Mouse (Mus musculus): ENCODE measurements around the gene Nr3c2.

Nr3c2 gene

DNA sequence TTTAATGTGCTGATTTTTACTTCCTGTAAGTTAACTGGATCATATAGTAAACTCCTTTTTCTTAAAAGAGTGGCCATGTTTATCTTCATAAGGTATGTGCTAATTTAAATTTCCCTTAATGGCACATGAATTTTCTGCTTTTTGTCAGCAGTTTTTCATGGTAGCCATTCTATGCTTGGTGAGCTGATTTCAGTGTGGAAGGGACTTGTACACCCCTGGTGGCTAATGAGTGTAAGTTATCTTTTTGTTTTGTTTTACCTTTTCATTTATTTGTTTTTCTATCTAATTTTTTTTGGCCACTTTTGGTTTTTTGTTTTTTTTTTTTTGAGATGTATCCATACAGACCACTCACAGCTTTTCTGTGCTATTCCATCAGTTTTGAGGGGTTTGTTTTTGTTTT lies 340.2 kb downstream of the Nr3c2 start:
- DNase-seq (ENCODE audit: low read depth in 1 of 2, low spot score in 2 of 2), result no peak

GRCm38 (mm10) chr8:77241381-77241780 lies 342.1 kb downstream of the Nr3c2 start:
- no peak for DNase-seq (ENCODE audit: low read depth in 1 of 2, low spot score in 2 of 2)

GRCm38 (mm10) chr8:77250094-77250493 lies 350.9 kb downstream of the Nr3c2 start:
- no peak for DNase-seq (ENCODE audit: low read depth in 1 of 2, low spot score in 2 of 2)

GRCm38 (mm10) chr8:77251134-77251533 lies 351.9 kb downstream of the Nr3c2 start:
- no peak for DNase-seq (ENCODE audit: low read depth in 1 of 2, low spot score in 2 of 2)

DNA sequence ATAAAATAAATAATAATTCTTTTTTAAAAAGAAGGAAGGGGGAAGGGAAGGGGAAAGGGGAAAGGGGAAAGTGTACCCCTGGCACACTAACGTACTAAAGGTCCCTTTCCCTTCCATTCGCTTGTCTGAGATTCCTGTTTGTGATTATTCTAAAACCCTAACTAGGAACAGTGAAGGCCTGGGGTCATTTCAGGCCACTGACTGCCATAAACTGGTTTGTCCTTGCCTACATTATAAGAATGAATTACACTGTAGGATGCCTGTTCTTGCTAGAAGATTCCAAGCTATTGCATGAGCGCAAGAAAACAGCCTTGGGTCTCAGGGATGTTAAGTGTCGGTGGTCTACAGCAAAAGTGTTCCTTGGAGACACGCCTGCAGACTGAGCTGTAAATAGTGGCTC lies 355.2 kb downstream of the Nr3c2 start:
- DNase-seq (ENCODE audit: low read depth in 1 of 2, low spot score in 2 of 2), result no peak

DNA sequence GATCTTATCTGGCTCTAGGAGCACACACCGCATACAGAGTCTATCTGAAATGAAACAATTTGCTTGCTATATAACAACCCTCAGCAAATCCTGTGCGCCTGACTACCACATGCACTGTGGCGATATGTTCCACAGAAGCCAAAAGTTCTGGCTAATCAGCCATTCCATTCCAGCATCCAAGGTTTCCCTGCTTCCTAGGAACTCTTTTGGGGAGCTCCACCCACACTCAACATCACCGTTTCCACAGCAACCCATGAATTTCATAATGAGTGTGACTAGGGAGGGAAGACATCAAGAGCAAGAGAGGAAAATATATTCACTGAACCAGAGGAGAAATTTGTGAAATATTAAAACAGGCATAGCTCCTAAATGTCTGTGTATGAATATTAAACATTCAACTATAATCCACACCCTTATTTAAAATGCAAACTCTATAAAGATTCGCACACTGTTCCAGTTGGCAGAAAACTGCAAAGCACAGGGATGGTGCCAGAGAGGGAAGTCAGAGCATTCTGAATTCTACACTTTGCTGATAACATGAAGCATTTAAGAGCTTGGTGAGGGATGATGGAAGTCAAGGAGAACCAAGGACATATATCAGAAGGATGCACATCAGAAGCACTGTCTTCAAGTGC lies 357.3 kb downstream of the Nr3c2 start:
- no peak for DNase-seq (ENCODE audit: low read depth in 1 of 2, low spot score in 2 of 2)

GRCm38 (mm10) chr8:77257085-77257451 lies 357.8 kb downstream of the Nr3c2 start:
- DNase-seq (ENCODE audit: low read depth in 1 of 2, low spot score in 2 of 2), result no peak

GRCm38 (mm10) chr8:77261215-77261614 lies 362.0 kb downstream of the Nr3c2 start:
- no peak for DNase-seq (ENCODE audit: low read depth in 1 of 2, low spot score in 2 of 2)

- no peak for DNase-seq (ENCODE audit: low read depth in 1 of 2, low spot score in 2 of 2)
These were observed 363.2 kb downstream of the Nr3c2 start for GRCm38 (mm10) chr8:77262216-77263009.

DNA sequence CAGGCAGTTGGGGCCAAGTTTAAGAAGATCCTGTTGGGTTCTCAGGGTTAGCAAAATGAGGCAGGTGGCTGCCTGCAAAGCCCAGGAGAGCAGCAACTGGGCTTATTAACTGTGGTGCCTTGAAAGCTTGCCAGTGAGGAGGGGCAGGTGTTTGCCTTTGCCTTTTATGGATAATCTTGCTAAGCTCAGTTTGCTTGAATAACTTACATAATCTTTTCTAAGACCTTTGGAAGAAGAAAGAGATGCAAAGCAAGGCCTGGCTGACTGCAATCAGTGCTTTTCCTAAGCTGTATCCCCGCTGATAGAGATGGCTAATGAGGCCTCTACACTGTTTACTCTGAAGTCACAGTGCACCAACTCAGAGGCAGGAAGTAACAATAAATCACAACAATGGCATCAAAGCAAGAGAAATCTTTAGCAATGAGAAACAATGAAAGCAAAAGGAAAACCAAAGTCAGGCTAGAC lies 368.7 kb downstream of the Nr3c2 start:
- no peak for DNase-seq (ENCODE audit: low read depth in 1 of 2, low spot score in 2 of 2)

DNA sequence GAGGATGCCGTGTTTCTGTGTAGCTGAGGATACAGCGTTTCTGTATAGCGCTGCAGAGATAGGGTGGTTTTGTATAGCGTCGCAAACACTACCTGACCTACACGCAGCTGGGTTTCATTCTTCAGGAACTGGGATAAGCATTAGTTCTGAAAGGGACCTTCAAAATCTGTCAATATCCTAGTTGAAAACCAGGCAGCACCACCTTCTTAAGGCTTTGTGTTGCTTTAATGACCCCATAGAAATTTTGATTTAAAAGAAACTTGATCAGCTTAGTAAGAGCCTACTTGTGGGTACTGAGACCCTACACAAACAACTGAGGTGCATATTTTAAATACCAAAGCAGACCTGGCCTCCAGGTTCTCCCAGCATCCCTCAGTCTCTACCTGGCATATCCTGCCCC lies 372.9 kb downstream of the Nr3c2 start:
- DNase-seq (ENCODE audit: low read depth in 1 of 2, low spot score in 2 of 2), result no peak

DNA sequence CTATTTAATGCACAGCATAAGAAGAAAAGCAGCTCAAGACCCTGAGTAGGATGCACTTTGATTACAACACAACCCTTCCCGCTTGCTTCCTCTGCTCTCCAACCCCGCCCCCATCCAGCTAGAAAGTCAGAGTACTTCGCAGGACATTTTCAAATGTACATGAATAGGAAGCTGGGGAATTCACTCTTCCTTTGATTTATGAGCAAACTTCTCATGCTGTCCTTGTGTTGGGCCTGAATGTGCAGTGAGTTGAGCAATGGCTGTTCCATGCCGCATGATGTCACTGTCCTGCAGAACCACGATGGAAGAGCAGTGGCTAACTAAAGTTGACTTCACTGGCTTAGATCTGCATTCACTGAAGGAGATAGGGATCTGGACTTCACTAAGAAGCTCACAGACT lies 376.3 kb downstream of the Nr3c2 start:
- DNase-seq (ENCODE audit: low read depth in 1 of 2, low spot score in 2 of 2), result no peak

DNA sequence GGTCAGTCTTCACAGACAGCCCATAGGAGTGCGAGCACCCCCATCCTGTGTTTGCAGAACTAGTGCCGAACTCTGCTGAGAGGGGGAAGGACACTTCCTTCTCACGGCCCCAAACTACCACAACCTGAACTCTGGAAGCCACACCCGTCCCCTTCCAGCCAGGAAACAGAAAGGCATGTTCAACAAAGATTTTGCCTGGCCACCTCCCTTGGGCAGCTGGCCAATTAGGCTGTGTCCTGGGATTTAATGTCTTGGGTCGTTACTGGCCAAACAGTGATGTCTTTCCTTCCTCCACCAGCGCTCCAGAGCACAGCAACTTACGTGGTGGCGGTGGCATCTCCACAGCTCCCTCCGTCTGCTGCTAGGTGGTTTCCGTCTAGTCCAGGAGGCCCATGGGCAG lies 377.6 kb downstream of the Nr3c2 start:
- no peak for DNase-seq (ENCODE audit: low read depth in 1 of 2, low spot score in 2 of 2)

- DNase-seq (ENCODE audit: low read depth in 1 of 2, low spot score in 2 of 2), result no peak
These were observed 379.0 kb downstream of the Nr3c2 start for GRCm38 (mm10) chr8:77278246-77278645.

- no peak for DNase-seq (ENCODE audit: low read depth in 1 of 2, low spot score in 2 of 2)
These were observed 380.7 kb downstream of the Nr3c2 start for GRCm38 (mm10) chr8:77279977-77280376.

GRCm38 (mm10) chr8:77282605-77283236 lies 383.5 kb downstream of the Nr3c2 start:
- DNase-seq (ENCODE audit: low read depth in 1 of 2, low spot score in 2 of 2), result no peak

- DNase-seq (ENCODE audit: low read depth in 1 of 2, low spot score in 2 of 2), result no peak
These were observed 385.2 kb downstream of the Nr3c2 start for GRCm38 (mm10) chr8:77284473-77284872.

- no peak for DNase-seq (ENCODE audit: low read depth in 1 of 2, low spot score in 2 of 2)
These were observed 388.8 kb downstream of the Nr3c2 start for GRCm38 (mm10) chr8:77288065-77288464.

DNA sequence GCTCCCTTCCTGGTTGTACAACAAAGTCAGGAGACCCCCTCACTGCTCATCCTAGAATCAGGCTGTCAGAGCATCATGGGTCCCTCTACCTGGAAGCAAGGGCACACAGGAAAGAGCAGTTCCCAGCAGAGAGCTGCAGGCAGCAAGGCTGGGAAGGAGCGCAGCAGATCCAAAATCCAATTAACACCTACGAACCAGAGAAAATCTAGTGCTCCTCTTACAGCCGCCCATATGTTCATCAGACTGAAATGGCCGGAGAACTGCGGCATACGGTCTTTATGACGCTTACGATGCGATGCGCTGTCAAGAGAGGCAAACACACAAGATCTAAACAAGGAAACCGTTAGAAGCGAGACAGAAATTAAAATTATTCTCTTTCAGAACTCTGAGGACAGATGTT lies 389.2 kb downstream of the Nr3c2 start:
- DNase-seq (ENCODE audit: low read depth in 1 of 2, low spot score in 2 of 2), result no peak

DNA sequence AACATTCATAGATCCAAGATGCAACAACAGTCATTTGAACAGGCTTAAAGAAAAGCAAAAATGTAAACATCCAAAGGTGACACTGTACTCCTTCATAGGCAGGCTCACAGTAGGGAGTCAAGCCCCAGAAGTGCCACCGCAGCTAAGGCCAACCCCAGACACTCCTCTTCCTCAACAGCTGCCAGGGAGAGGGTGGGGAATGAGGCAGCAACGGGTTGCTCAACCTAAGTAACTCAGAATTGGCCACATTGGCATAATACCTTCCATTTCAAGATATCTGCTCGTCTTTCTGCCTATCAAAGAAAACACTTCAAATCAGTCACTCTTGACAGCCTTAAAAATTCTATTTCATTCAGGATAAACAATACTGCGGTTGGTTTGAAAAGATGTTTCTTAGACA lies 392.9 kb downstream of the Nr3c2 start:
- no peak for DNase-seq (ENCODE audit: low read depth in 1 of 2, low spot score in 2 of 2)

GRCm38 (mm10) chr8:77292649-77293048 lies 393.4 kb downstream of the Nr3c2 start:
- no peak for DNase-seq (ENCODE audit: low read depth in 1 of 2, low spot score in 2 of 2)

GRCm38 (mm10) chr8:77294599-77294998 lies 395.4 kb downstream of the Nr3c2 start:
- no peak for DNase-seq (ENCODE audit: low read depth in 1 of 2, low spot score in 2 of 2)

All from monocyte, adult 2 months (primary cell).